Mouse (Mus musculus) cerebellum, postnatal 14 days (tissue): Measurements from ENCODE around the gene Dgkh.
A peak's percentile ranks its signal among the peaks of the same experiment; 100 is the strongest.

ENCODE experiments used
- DNase-seq, 2 experiments: peaks; one replicate each; pipeline ENCODE4 v3.0.0; 2021; ENCODE audit warnings: mixed read lengths in 2 of 2

The Dgkh gene

DNA sequence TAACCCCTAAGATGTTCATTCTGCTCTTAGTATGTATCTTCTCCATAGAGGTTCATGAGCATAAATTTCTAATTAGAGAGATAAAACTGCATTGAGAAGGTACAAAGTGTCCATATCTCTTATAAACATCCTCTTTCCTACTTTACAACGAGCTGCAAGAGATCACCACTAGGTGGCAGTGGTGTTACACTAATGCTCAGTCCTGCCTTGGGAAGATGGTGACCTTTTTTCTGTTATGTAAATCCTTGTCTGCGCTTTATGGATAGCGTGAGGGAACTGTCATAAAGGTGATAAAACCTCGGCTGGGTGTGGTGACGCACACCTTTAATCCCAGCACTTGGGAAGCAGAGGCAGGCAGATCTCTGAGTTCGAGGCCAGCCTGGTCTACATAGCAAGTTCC is 64.3 kb downstream of the Dgkh start:
- DNase-seq, result peak; percentile 92

DNA sequence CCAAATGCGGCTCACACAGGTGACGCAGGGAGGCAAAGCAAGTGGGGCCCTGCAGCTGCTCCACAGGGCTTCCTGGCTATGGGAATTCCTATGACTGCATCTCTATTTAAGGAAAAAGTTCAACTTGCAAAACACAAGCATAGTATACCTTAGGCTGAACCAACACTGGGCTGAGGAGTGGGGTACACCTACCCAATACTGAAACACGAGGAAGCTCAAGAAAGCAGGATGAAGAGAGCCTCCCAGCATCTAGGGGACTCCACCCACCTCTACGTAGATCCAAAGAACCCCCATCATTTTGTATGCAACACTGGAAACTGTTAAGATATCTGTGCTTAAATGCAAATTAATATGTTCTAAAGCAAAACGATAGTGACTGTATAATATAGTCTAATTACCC is 64.8 kb downstream of the Dgkh start:
- no peak for DNase-seq

DNA sequence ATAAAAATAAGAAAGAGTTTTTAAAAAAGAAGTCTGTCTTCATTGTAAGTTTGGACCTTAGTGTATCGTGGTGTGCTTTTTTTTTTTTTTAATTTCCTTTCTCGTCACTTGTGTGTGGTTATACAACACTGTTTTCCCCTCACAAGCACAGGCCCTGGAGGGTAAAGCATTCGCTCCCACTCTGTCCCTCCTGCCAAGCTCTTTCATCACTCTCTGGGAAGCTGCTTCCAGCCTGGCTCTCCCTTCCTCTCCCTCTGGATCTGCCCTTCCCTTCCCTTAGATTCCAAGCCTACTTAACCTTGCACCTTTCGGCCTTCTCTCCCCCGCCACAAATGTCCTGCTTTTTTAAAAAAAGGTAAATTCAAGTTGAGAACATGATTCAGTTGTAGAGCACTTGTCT is 69.9 kb downstream of the Dgkh start:
- DNase-seq, result no peak

DNA sequence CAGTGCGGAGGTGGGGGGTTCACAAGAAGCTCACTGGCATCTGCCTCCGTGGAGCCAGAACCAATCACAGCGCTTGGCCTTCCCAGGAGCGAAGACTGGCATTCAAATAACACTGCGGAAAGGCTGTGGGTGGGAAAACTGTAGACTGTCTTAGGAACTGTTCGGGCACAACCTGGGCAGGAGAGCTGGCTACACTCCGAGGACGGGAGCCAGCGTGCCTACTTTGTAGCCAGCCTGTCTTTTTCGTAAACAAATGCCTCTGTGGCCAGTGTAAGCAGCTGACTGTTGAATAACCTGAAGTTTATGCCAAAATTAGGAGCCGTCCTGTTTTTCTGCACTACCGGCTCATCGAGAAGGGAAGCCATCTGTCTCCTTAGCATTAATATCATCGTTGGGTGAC is 71.1 kb downstream of the Dgkh start:
- DNase-seq, result peak; percentile 56 to 70

DNA sequence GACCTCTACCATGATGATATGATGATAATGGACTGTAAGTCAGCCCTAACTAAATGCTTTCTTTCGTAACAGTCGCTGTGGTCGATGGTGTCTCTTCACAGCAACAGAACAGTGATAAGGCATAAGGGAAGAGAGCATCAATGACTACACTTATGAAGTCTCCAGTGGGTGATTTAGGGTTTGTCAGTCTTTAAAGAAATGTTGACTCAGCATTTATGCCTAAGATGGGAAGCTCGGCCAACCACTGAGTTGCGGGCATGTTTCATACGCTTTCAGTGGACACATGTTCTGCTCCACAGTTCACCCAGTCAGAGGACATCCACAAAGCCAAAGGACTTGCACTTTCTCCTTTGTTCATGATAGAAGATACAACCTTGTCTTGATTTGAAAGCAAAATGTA is 73.9 kb downstream of the Dgkh start:
- DNase-seq, result no peak

DNA sequence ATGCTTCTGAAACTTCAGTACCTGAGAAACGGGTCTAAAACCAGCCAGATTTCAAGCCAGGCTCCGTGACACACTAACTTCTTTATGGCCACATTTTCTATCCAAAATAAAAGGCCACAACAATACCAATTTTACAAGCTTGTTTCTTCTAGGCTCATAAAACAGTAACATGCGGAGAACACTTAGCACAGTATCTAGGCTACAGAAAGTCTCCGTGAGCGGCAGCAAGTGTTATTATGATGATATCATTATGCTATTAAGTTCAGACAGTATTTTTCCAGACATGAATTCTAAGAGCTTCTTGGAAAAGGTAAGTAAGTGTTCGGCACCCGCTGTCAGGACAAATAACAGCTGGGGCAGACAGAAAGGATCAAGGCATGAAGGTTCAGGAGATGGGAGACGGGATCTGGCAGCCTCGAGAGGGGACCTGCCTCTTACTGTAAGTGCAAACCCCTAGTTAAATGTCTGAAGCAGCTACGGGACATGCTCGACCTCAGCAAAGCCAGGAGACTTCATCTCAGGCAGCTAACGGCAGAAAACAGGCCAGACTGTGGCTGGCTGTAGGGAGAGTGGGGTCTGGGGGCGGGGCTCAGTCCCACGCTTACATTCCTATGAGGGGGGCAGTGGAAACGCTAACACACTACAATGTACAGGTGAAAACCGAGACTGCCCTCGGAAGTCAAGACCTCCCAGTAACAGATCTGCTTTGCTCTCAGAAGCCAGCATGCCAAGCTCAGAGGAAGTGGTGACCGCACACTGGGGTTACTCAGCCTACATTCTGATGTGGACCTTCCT is 75.5 kb downstream of the Dgkh start:
- DNase-seq, result no peak

DNA sequence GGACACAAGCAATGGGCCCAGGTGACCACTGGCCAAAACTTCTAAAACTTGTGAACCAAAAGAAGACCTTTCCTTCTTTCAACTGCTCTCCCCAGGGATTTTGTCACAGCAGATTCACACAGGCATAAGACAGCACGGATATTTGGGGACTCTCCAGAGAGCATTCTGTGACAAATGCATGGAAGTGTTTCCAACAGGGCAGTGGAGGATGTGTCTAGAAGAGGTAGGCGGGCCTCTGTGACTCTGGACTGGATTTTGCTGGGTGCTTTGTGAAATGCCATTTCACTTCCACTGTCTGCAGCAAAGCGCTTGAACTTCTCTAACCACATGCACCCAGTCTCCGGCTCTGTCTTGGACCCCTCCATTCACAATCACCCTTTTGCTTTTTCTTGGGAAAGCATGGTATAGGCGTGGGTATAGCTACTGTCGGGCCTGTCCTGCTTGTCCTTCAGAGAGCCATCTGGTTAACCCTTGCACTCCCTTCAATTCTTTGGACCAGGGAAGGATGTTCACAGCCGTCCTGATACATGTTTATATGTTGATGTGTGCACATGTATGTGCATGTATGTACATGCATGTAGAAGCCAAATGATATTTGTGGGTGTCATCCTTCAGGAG is 77.5 kb downstream of the Dgkh start:
- DNase-seq, result no peak

DNA sequence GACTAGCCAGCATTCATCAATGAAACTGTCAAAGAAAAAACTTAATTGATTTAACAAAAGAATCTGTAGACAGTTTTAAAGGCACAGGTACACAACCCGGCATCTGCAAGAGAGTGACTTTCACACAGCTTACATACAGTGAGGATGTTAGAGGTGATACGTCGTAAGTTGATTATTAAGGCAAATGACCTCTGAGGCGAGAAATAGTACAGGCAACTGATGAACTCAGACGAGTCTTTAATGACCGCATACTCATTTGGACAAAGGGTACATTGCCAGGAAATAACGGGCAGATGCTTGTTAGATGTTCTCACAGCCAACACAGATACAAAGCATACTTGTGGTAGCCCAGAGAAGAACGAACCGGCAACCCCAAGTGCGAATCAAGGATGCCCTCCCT is 78.4 kb downstream of the Dgkh start:
- DNase-seq, result no peak

DNA sequence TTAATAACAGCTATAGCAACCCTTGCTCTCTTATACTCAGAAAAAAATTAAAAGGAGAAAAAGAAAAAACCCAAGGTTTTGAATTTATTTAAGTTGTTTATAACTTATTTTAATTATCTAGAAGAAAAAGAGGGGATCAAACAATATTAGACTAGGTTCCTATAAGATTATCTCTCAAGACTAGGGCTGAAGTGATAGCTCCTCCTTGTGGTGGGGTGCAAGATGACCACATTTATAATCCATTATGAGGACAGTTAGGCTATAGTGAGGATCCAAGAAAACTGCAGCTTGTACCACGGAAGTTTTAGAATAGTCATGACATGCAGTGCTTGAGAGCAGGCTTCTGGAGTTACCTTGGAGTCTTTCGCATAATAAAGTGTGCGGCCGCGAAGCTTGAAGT is 79.2 kb downstream of the Dgkh start:
- no peak for DNase-seq

DNA sequence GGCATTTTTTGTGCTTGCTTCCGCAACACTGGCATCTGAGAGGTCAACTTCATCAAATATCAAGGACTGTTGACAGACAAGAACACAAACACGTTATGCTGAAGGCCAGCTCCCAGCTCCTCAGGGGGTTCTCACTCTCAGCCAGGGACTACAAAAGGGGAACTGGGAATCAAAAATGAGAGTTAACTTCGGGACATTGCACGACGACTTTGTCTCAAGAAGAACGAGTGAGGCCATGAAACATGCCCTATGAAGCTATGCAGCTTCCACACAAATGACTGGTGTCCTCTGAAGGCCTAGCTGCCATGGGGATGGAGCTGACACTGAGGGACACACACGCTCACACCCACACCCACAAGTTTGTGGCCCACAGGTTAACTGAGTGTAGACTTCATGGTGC is 80.9 kb downstream of the Dgkh start:
- no peak for DNase-seq

DNA sequence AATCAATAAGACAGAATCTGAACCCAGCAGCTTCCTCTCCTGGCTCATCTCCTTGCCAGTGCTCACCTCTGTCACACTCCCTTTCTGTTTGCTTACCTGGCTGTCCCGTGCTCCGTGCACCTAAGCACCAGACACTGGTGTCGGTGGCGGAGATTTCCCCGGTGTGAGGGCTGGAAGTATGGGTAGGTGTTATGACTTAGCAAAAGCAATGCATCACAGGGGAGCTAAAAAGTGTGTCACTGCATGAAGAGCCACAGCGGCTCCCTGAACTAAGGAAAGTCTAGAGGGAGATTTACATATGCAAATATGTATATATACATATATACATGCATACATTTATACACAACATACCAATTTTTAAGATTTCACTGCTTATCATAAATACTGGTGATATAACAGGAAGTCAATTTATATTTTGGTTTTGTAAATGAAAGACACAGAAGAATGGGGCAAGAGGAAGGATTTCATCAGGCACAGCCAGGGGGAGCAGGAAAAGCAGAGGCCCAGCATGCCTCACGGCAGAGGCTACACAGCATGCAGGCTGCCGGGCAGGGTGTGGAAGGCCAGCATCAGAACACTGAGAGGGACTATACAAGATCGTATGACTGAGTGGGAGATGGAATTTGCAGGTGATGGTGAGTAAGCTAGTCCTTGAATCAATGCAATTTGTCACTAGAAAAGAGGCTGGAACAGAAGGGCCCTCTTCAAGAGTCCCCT is 82.0 kb downstream of the Dgkh start:
- DNase-seq, result no peak

DNA sequence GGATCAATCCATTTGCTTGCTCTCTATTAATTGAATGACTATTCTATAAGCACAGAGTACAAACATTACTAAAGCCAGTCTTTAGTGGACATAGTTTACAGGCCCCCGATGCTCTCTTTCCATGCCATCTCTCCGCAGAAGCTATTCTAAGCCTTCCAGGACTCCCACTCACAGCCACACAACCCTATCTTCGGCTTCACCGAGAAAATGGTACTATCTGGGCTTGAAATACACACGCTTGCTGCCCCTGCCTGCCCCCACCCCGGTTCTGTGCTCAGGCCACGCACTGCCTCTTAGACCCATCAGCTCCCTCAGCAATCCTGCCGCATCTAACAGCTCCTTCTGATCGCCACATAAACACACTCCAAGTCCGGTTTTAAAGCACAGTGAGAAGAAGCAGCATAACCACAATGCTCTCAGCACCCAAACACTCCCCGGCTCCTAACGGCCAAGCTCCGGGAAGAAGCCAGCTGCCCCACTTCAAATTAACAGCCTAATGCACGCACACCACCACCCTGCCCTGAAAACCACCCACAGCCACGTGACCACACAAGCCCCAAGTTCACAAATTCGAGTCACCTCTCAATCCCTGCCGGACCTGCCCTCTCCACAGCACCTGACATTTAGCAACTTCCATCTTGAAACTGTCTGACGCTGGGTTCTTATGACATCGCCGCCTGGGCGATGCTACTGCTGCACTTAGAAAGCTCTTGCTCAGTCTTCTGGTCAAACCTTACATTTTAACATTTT is 82.9 kb downstream of the Dgkh start:
- DNase-seq, result no peak

DNA sequence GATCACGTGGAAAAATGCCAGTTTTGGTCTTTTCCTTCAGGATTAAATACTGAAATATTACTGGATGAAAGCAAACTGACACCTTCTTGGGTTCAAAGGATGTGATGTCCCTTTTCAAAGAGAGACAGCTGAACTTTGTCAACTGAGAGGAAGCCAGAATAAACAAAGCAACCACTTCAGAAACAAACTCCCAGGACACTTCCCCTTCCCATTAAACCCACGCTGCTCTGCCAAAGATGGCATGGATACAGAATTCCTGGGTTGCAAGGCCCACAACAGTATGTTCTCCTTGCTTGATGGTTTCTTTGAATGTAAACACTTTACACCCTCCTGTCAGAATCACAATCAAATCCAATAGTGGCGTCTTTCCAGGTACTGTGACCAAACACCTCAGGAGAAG is 87.0 kb downstream of the Dgkh start:
- DNase-seq, result no peak

DNA sequence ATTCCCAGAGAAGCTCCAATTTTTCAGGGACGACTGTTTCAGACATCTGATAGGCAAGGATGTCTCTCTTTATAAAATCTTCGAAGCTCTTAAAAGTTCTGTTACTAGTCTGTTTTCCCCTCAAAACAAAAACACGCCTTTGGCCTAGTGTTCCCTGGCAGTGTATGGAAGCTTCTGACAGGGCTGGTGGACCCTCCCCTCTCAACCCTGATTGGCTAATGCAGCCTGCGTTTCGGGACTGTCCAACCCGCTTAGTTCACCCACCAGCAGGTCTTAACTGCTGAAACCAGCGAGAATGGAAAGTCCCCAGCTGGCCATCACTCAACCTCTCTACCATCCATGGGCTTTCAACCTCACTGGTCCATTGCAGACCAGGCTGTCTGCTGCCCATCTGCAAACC is 91.3 kb downstream of the Dgkh start:
- no peak for DNase-seq

DNA sequence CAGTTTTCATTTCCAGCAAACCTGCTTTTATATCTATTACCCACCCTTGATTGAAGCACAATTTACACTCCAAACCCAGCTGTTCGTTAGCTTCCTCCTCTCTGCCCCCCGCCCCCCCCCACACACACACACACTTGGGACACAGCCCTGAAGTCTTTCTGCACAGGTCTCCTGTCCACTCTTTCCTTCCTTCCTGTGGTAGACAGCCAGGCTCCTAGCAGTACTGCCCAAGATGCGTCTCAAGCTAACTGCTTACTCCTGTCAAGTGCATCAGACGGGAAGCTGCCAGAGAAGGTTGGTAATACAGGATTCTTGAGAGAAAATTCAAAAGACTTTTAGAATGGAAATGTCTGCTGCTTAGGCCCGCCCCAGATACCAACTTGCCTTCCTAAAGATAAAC is 92.9 kb downstream of the Dgkh start:
- DNase-seq, result no peak

DNA sequence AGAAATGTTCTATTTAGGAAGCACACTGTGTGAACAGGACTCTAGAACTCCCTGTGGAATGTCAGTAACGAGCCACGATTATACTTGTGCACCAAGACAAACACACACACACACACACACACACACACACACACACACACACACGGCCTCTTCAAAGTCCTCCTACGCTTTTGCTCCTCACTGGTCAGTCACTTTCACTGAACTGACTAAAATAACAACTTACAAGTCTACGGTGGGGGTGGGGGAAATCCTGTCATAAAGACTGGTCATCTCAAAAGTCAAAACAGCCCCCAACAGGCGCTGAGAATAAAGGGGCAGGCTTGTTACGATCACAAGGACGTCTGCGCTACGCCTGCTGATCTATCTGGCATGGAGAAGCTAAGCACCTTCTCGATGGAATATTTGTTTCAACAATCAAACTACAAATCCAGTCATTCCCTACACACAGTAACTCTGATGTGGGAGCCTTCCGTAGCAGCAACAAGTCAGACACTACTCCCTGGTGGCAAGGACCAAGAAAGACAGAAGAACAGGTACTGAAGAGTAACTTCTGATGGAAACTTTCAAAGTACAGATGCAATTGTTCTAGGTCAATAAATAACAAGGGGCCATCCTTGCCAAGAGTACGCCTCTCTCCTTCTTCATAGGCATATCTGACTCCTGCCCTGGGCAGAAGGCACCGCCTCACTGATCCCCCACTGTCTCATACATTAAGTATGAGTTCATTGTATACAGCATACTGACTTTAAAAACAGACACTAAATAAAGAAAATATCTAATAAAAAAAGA is 96.8 kb downstream of the Dgkh start:
- no peak for DNase-seq

DNA sequence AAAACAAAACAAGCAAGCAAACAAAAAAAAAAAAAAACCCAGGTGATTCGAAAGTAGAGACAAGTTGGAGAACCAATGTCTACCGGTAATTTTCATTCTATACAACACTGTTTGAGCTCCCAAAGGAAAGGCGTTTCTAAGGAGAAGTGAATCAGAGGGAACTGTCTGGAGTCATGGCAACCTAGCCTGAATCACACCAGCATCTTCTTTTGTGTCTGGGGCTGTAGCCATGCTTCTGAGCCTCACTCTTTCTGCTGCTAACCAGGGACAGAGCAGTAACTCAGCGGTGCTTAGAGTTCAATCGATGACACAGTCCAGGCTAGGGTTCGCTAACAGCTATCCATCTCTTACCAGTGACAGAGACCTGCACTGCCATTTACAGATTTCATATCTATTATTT is 99.8 kb downstream of the Dgkh start:
- no peak for DNase-seq

DNA sequence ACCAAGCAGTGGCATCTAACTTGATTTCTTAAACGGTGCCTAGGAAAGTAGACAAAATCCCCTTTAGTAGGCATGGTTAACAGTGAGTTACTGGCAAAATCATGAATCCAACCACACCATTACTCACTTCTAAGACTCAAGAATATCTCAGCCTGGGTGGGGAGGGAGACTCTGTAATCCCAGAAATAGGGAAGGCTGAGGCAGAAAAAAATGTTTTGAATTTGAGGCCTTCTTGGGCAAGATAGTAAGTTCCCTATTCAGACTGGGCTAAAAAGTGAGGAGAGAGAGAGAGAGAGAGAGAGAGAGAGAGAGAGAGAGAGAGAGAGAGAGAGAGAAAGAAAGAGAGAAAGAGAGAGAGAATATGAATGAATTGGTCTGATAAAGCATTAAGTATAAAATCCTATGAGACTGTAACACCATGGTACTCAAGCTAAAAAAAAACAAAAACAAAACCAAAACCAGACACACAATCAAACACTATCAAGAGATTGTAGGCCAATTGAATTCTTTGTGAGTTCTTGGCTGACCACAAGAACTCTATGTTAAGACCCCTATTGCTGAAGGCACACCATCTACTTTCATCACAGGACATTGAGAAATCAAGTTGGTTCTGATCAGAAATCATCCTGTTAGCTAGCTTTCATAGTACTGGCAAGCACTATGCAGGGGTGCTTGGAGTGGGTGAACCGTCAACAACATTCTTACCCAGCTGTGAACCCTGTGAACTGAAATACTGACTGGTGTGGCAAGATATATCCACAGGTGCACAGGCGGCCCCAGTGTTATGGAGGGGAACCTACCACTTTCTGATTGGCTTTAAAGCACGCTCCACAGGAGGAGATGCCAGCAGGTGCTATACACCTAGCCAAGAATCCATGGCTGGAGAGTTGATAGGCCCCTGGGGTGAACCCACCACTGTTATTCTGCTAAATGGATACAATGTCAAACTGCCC is 101.4 kb downstream of the Dgkh start:
- no peak for DNase-seq

DNA sequence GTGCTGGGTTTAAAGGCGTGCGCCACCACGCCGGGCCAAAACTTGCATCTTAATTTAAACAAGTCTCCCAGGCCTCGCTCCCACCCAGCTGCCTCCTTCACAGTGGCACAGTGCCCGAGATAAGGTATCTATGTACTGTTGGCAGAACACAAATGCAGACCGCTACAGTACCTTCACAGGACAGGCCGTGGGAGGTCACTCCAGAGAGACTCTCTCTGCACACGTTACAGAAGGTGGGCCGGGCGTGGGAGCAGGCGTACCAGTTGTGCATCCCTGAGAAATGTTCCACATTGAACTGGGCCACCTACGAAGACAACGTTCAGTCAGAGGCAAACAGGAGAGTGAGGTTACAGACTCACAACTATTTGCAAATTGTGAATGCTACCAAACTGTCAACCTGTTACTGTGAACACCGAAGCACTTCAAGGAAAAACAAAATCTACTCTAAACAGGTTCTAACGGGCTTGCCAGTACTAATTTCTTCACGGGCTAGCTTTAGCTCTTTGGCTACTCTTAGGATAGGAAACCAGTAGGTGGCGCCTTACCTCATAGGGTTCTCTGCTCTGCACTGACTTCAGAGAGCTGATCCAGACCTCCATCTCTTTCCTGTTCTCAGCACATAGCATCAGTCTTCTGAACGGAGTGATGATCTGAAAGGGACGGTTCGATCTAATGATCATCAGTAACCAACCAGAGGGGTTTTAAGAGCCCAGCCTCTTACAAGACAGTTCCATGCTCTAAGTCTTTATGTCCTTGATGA is 104.9 kb downstream of the Dgkh start:
- peak; percentile 21 to 25 for DNase-seq

DNA sequence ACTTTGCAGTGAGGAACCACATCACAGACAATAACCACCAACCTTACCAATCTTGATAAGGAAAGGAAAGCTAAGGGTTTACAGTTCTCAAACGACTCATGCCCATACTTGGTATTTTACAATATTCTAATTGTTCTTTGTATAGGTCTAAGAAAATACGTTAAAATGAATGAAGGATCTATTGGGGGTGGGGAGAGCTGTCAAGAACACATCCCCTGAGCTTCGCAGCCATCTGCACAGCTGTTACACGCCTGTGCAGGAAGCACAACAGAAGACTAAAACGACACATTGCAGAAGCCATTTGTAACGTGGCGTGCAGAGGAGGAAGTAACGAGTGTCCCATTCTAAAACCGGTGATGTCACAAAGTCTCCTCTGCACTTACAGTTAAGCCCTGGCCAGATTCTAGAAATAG is 113.7 kb downstream of the Dgkh start:
- no peak for DNase-seq

DNA sequence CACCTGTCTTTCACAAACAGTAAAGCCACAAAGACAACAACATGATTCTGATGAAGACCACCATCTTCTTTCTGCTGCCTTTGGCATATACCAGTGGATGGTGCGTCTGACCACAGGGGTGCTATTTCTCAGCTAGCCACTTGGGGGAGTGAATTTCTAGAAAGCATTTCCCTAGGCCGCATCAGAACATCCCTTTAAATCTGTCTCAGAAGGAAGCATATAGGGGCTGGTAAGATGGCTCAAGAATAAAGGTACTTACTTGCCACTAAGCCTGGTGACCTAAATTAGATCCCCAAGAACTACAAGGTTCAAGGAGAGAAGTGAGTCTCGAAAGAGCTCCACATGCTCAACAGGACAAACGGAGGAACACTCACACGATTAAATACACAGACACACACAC is 119.0 kb downstream of the Dgkh start:
- peak; percentile 30 to 35 for DNase-seq
